Mouse (Mus musculus) brain, embryonic 14.5 days (tissue): Measurements from ENCODE around the gene Mien1. TPM values are rescaled to one million over a fixed set of nuclear protein-coding genes. Genes with fewer than 3 reads are reported as not detected.

ENCODE experiments used
- DNase-seq: peaks from one replicate; pipeline ENCODE4 v3.0.0-alpha.2; 2011; ENCODE audit warnings: low read depth
- CTCF ChIP-seq: fragments of 200-500 bp; IDR thresholded peaks from 2 replicates; pipeline ENCODE4 v1.5.1; 2012; ENCODE audit warnings: inconsistent platforms, mild to moderate bottlenecking, moderate library complexity, borderline replicate concordance; ENCODE audit not compliant: insufficient read depth, insufficient read length; ENCODE audit errors: extremely low read depth
- POLR2A ChIP-seq: fragments of 200-500 bp; IDR thresholded peaks from 2 replicates; pipeline ENCODE4 v1.6.1; 2012; ENCODE audit warnings: mild to moderate bottlenecking, inconsistent platforms, borderline replicate concordance; ENCODE audit not compliant: poor library complexity, insufficient read depth, insufficient read length, severe bottlenecking; ENCODE audit errors: extremely low read depth
- polyA plus RNA-seq: library from polyadenylated mRNA; depleted of rRNA; stranded (reverse); fragments of >200 nt; gene quantifications from 2 replicates; pipeline ENCODE4 v1.2.3, GENCODE M21; 2012

Mien1 gene
- polyA plus RNA-seq, 1 experiment: 130 TPM

GRCm38 (mm10) chr11:98474967-98475366, 36.2 kb upstream of the Mien1 start:
- TF ChIP-seq CTCF: no peak
- TF ChIP-seq POLR2A: no peak
- no peak for DNase-seq

DNA sequence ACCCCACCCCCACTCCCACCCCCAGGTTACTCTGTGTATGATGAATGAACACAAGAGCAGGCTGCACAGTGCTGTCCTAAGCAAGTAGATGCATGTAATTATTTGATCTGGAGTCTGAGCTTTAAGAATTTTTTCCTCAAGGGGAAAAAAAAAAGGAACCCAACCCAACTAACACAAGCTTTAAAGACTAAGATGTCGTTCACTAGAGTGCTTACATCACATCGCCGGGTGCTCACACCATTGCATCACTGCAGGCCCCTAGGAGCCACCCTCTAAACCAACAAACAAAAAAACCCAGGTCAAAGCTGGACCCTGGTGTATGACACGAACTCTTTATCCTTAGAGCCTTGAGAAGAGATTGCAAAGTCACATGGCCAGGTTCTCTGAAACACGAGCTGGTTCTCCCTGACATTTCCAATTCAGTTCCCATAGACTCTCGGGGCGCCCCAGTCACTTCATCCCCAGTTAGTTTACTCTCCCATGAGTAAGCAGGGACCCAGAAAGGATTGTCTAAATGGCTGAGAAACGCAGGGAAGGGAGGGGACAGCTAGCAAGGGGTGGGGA, 35.2 kb upstream of the Mien1 start:
- DNase-seq: no peak
- TF ChIP-seq CTCF (no peak), POLR2A (no peak)

GRCm38 (mm10) chr11:98472696-98473095, 33.9 kb upstream of the Mien1 start:
- peak; percentile 17 for DNase-seq
- no peak for TF ChIP-seq CTCF

GRCm38 (mm10) chr11:98470795-98471194, 32.0 kb upstream of the Mien1 start:
- DNase-seq: no peak
- TF ChIP-seq POLR2A (no peak), CTCF (no peak)

DNA sequence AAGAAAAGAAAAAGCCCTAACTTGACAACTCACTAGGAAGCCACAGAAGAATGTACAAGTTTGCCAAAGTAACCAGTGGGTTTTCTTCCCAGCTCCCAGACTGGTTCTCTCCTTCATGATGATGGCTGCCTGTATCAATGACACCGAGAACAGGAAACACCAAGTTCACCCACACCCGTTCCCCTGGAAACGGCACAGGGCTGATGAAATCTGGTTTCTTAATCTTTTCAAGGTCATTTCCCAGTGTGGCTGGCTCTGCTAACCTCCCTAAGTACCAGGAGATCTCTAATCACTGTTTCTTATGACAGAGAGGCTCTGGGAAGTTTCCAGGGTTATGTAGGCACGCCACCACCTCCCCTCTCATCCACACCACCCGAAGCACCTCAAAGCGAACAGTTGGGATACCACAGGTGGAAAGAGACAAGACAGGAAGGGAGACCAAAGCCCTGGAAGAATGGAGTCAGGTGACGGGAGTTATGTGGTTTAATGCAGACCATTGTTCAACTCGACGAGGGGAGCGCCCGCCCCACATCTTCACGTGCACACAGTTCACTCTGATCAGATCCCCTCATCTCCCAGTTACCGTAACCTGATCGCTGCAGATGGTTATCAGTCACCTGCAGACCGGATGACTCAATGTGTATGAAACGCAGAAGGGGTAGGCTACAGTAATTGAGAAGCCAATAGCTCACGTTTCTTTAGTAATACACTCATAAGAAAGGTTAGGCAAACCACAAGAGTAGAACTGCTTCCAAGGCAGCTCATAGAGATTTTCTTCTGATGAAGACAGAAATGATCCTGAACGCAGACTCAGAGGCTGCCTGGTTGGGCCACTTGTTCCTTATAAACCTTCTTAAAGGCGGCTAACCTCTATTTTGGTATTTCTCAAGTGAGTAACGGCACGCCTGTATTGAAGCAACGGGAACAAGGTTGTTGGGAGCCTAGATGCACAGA, 31.2 kb upstream of the Mien1 start:
- TF ChIP-seq CTCF: no peak
- no peak for TF ChIP-seq POLR2A

GRCm38 (mm10) chr11:98464516-98464915, 25.7 kb upstream of the Mien1 start:
- TF ChIP-seq POLR2A (no peak), CTCF (no peak)
- no peak for DNase-seq

More for the DNA sequence above, 31.2 kb upstream of the Mien1 start:
- DNase-seq: no peak

- DNase-seq: no peak
- TF ChIP-seq POLR2A: no peak
- TF ChIP-seq CTCF: no peak
Measured at GRCm38 (mm10) chr11:98463911-98464310, 25.1 kb upstream of the Mien1 start.

GRCm38 (mm10) chr11:98462255-98462654, 23.5 kb upstream of the Mien1 start:
- no peak for DNase-seq
- TF ChIP-seq CTCF: no peak
- no peak for TF ChIP-seq POLR2A

- DNase-seq: no peak
- TF ChIP-seq POLR2A: no peak
- TF ChIP-seq CTCF: no peak
Measured at GRCm38 (mm10) chr11:98461109-98461720, 22.4 kb upstream of the Mien1 start.

GRCm38 (mm10) chr11:98459860-98460259, 21.1 kb upstream of the Mien1 start:
- TF ChIP-seq POLR2A (no peak), CTCF (no peak)
- no peak for DNase-seq

DNA sequence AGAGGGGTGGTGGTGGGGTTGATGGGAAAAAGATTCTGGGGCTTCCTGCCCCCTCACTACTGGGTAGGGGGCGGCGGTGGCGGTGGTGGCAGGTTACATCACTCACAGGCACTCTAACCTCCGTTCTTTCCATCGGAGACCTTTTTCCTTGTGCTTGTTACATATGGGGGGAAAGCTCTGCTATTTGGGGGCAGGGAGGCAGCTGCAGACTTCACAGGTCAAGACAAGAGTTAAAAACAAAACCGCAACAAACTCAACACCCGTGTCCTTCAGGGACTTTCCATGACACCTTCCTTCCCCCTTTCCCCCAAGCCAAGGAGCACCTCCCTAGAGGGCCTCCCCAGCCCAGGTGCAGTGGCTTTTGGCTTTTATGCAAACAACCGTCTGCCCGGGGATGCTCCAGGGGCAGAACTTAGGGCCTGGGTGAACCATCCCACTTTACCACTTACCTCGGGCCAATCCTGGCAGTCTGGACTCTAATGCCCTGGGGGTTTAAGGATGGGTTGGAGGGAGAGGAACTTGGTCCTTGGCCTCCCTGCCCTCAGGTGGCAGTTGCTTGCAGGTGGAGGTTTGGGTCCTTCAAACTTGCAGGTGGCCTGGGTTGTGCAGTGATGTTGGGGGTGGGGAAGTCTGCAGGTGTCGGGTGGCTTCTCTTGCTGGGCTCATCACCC, 20.4 kb upstream of the Mien1 start:
- TF ChIP-seq POLR2A (no peak), CTCF (no peak)
- no peak for DNase-seq
